Mouse (Mus musculus) frontal cortex, postnatal 10 days (tissue): Measurements from ENCODE around the gene Upp2.

Experiments used
- DNase-seq, 2 experiments: peaks; one replicate each; pipeline ENCODE4 v3.0.0; 2022; ENCODE audit warnings: low spot score in 2 of 2, mixed read lengths in 1 of 2

Upp2 gene

GRCm38 (mm10) chr2:58614851-58615250 lies 47.8 kb downstream of the Upp2 start:
- no peak for DNase-seq

GRCm38 (mm10) chr2:58615766-58616165 lies 48.7 kb downstream of the Upp2 start:
- no peak for DNase-seq

- DNase-seq: no peak
Observed at GRCm38 (mm10) chr2:58625186-58625585, 58.1 kb downstream of the Upp2 start.

GRCm38 (mm10) chr2:58625681-58626080 lies 58.6 kb downstream of the Upp2 start:
- no peak for DNase-seq

GRCm38 (mm10) chr2:58626136-58626769 lies 59.2 kb downstream of the Upp2 start:
- no peak for DNase-seq

- no peak for DNase-seq
Observed at GRCm38 (mm10) chr2:58627981-58628380, 60.9 kb downstream of the Upp2 start.

GRCm38 (mm10) chr2:58628993-58629392 lies 61.9 kb downstream of the Upp2 start:
- DNase-seq: no peak

GRCm38 (mm10) chr2:58629440-58629839 lies 62.3 kb downstream of the Upp2 start:
- DNase-seq: no peak

GRCm38 (mm10) chr2:58633791-58634190 lies 66.7 kb downstream of the Upp2 start:
- DNase-seq: no peak

- DNase-seq: peak; percentile 64 to 78
Observed at GRCm38 (mm10) chr2:58641761-58642555, 74.9 kb downstream of the Upp2 start.

- no peak for DNase-seq
Observed at GRCm38 (mm10) chr2:58645667-58646066, 78.6 kb downstream of the Upp2 start.

- no peak for DNase-seq
Observed at GRCm38 (mm10) chr2:58655169-58655568, 88.1 kb downstream of the Upp2 start.

- no peak for DNase-seq
Observed at GRCm38 (mm10) chr2:58656959-58657358, 89.9 kb downstream of the Upp2 start.

- no peak for DNase-seq
Observed at GRCm38 (mm10) chr2:58657855-58658254, 90.8 kb downstream of the Upp2 start.

- no peak for DNase-seq
Observed at GRCm38 (mm10) chr2:58660591-58660990, 93.5 kb downstream of the Upp2 start.

GRCm38 (mm10) chr2:58661116-58661515 lies 94.0 kb downstream of the Upp2 start:
- DNase-seq: no peak

- no peak for DNase-seq
Observed at GRCm38 (mm10) chr2:58662661-58663060, 95.6 kb downstream of the Upp2 start.

- no peak for DNase-seq
Observed at GRCm38 (mm10) chr2:58663404-58664120, 96.5 kb downstream of the Upp2 start.

GRCm38 (mm10) chr2:58665081-58665814 lies 98.2 kb downstream of the Upp2 start:
- peak; percentile 41 to 56 for DNase-seq

- no peak for DNase-seq
Observed at GRCm38 (mm10) chr2:58667298-58667697, 100.2 kb downstream of the Upp2 start.

GRCm38 (mm10) chr2:58667991-58668390 lies 100.9 kb downstream of the Upp2 start:
- DNase-seq: peak in 1 of 2 experiments; percentile 64

GRCm38 (mm10) chr2:58669114-58669513 lies 102.0 kb downstream of the Upp2 start:
- DNase-seq: no peak
